Mouse (Mus musculus) macrophage (primary cell): ENCODE results near the gene Cbr3. TPM values are rescaled to one million over a fixed set of nuclear protein-coding genes. Genes with fewer than 3 reads are reported as not detected.

Experiments used
- H3K27ac ChIP-seq: fragments of 350-480 bp; formaldehyde crosslinking; 2 replicates; pipeline ENCODE4 v1.9.0; 2021
- H3K36me3 ChIP-seq: fragments of 350-480 bp; formaldehyde crosslinking; 2 replicates; pipeline ENCODE4 v1.9.0; 2021; ENCODE audit errors: inconsistent target
- H3K4me3 ChIP-seq: fragments of 350-480 bp; formaldehyde crosslinking; 2 replicates; pipeline ENCODE4 v1.9.0; 2021; ENCODE audit errors: inconsistent target
- H3K79me2 ChIP-seq: fragments of 350-480 bp; formaldehyde crosslinking; 2 replicates; pipeline ENCODE4 v1.9.0; 2021; ENCODE audit errors: inconsistent target
- WGBS: methylation state at CpG from one replicate; pipeline ENCODE4 v1.1.7; 2026; ENCODE audit warnings: inconsistent platforms; ENCODE audit not compliant: missing documents; 5-methylcytosine and 5-hydroxymethylcytosine counted together
- polyA plus RNA-seq: library from polyadenylated mRNA; stranded (reverse); fragments of 250-400 nt; gene quantifications from 3 replicates; pipeline ENCODE4 v1.2.4, GENCODE M21; 2018; ENCODE audit warnings: inconsistent platforms

Gene Cbr3
- polyA plus RNA-seq, 1 experiment from 2014 or later, result 9.0 TPM

DNA sequence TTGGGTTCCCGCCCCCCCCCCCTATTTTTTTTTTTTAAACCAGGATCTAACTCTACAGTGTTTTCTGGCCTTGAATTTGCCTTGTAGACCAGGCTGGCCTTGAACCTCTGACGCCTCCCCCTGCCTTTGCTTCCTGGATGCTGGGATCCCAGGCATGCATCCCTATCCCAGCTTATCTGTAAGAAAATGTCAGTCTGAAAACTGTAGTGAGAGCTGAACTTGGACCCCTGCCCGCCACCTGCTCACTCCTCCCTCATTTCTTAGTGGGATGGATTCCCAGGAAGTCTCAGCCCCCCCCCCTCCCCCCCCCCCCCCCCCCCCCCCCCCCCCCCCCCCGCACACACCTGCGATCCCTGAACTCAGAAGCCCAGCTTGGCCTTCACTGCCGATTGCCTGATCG lies 3.4 kb downstream of the Cbr3 start:
- 39% methylated on average over 3 of the region's 7 CpGs for WGBS
- Histone ChIP-seq H3K4me3 (no peak overlapping the region), H3K79me2 (no peaks in the 10 kb centered on the region), H3K27ac (no peak overlapping the region), H3K36me3 (no peaks in the 10 kb centered on the region)

DNA sequence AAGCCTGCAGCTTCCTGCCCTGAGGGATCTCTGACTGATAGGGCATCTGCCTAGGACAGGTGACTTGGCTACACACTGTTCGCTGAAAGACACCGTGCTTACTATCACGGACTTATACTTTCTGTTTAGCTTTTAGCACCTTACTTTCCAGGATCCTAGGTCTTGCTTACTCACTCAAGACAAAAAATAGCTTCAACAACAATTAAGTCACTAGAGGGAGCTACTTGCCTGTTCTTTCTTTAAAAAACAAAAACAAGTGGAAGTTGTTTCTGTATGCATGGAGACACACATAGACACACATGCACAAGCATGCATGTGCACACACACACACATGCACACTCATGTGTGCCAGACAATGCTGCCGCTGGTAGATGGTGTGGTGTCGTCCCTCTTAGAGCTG lies 3.9 kb downstream of the Cbr3 start:
- 30% methylated on average over 5 of the region's 5 CpGs for WGBS
- no peak overlapping the region for H3K4me3 ChIP-seq
- no peaks in the 10 kb centered on the region for H3K79me2 ChIP-seq
- no peaks in the 10 kb centered on the region for H3K36me3 ChIP-seq
- no peak overlapping the region for H3K27ac ChIP-seq

DNA sequence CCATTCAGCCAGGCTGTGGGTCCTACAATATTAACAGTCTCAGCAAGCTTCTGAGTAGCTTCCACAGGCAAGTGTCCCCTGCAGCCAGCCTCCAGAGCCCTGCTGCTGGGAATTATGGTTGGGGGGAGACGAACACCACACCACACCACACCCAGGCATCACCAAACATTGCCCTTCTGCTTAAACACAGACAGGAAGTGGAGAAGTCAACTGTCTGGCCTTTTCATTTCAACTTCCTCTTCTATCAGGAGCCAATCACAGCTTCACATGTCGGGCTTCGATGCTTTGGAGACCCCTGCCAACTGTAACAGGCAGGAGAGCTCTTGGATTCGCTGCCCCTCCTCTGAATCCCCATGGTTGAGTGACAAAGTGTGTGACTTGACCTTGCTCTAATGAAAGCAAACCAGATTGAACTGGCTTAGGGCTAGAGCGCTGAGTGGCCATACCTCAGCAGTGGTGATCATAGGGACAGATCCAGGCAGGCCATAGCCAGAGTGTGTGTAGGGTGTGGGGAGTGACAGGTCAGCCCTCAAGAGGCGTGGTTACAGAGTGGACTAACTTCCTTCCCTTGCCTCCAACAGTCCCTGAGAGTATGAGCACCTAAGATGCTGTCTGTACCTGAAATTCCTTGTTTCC lies 8.3 kb downstream of the Cbr3 start:
- Histone ChIP-seq H3K79me2 (no peaks in the 10 kb centered on the region), H3K4me3 (no peak overlapping the region), H3K36me3 (no peaks in the 10 kb centered on the region), H3K27ac (no peak overlapping the region)
- 40% methylated on average over 6 of the region's 6 CpGs for WGBS

DNA sequence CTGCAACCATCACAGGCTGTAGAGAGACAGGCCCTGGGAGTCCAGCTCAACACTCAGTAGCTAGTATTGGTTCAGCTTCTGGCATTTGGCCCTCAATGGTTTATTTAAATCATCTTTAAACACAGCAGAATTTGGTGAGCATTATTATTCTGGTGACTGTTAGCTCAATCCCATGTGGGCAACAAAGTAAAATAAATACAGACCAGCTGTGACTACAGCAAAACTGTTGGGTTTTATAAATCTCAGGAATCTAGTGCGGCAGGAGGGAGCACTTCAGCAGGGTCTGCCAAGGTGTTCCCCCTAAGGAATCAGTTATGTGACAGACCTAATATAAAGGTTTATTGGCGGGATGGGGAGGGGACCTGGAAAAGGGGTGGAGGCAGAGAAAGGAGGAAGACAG lies 9.7 kb downstream of the Cbr3 start:
- H3K4me3 ChIP-seq, result no peak overlapping the region
- H3K36me3 ChIP-seq, result no peaks in the 10 kb centered on the region
- H3K79me2 ChIP-seq, result no peaks in the 10 kb centered on the region
- H3K27ac ChIP-seq, result no peak overlapping the region
- WGBS, result 100% methylated on average over 1 of the region's 2 CpGs

DNA sequence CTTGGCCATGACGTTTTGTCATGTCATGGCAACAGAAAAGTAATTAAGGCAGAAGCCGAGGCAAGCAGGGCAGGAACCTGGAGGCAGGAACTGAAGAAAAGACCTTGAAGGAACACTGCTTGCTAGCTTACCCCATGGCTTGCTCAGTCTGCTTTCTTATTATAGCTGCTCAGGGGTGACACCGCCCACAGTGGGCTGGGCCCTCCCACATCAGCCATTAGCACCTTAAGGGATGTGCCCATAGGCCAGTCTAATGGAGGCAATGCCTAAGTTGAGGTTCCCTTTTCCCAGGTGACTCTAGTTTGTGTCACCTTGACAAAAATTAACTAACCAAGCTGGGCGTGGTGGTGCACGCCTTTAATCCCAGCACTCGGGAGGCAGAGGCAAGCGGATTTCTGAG lies 24.1 kb downstream of the Cbr3 start:
- no peak overlapping the region for H3K4me3 ChIP-seq
- 96% methylated on average over 4 of the region's 7 CpGs for WGBS
- no peaks in the 10 kb centered on the region for H3K36me3 ChIP-seq
- no peaks in the 10 kb centered on the region; the same call in 1 of the 2 replicates for H3K79me2 ChIP-seq
- H3K27ac ChIP-seq, result no peak overlapping the region

DNA sequence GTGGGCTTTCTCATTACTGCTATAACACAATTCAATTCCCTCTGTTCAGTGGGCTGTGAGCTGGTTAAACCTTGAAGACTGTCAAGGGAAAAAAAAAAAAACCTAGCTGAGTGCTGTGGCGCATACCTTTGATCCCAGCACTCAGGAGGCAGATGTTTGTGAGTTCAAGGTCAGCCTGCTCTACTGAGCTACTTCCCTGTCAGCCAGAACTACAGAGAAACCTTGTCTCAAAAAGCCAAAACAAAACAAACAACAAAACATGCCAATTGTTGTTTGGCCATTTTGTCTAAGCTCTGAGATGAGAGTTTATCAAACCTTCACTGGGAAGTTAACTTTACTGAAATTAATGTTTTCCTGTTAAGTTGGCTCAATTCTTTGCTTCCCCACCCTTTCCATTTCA lies 26.2 kb downstream of the Cbr3 start:
- Histone ChIP-seq H3K27ac (no peak overlapping the region), H3K4me3 (no peak overlapping the region), H3K79me2 (peaks cover 18% of the 10 kb centered on the region; the same call in 1 of the 2 replicates), H3K36me3 (no peaks in the 10 kb centered on the region)
- 94% methylated on average over 1 of the region's 1 CpGs for WGBS

DNA sequence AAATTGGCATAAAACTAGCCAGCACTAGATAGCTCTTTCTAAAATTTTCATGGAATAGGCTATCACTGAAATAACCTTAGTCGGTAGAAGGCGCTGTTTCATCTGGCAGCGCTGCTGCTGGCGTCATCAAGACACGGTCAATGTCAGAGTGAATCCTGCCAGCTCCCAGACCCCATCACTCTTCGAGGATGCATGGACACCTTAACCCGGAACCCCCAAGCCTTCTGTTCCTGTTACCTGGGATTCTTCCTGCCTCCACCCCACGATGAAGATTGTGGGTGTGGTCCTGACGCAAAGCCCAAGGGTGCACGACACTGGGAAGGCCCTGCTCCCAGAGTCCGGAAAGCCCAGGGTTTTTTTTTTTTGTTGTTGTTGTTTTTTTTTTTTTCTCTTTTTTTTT lies 27.9 kb downstream of the Cbr3 start:
- H3K27ac ChIP-seq, result 0 out of 2 replicates have a peak overlapping the region, but pooled peaks have one; percentile 12
- WGBS, result under 1% methylated on average over 10 of the region's 11 CpGs
- H3K4me3 ChIP-seq, result peak overlapping the region; percentile 46
- H3K79me2 ChIP-seq, result peaks cover 30% of the 10 kb centered on the region; the same call in 1 of the 2 replicates
- H3K36me3 ChIP-seq, result peaks cover 1% of the 10 kb centered on the region; the same call in 1 of the 2 replicates

DNA sequence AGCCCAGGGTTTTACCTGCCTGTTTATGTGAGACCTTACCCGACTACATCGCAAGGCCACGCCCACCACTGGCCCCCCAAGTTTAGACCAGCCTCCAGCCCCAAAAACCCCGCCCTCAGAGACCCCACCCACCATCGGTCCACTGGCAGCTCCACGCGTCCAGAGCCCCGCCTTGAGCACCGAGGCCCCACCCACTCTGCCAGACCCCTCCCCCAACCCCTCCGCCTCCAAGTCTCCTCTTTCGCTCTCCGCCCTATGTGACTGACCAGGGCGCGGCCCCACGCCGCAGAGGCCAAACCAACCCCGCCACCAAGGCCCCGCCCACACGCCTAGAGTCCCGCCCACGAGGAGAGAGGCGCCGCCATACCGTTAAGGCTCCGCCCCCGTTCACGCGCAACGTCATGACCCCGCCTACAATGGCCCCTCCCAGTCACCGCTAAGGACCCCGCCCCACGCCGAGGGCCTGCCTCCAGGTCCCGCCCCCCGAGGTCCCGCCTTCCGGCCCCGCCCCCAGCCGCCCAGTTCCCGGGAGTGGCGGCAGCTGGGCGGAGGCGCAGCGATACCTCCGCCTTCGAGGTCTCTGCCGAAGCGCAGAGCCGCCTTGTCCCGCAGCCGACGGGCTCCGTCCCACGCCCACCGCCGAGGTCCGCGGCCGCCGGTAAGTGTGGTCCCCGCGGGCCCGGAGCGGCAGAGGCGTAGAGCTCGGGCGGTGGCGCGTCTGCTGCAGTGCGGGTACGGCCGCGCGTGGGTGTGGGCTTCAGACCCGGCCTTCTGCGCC lies 28.6 kb downstream of the Cbr3 start, which contains the start of gene Dop1b:
TSS of gene Dop1b (plus strand) at position 494 of the 778 bp plus-strand sequence.
- Histone ChIP-seq H3K4me3 (peak within 1 kb of the TSS; percentile 48), H3K36me3 (peaks cover 7% of the 10 kb centered on the region), H3K79me2 (peaks cover 30% of the 10 kb centered on the region; the same call in 1 of the 2 replicates), H3K27ac (0 out of 2 replicates have a peak within 1 kb of the TSS, but pooled peaks have one; percentile 12)
- under 1% methylated on average over 72 of the region's 77 CpGs for WGBS

DNA sequence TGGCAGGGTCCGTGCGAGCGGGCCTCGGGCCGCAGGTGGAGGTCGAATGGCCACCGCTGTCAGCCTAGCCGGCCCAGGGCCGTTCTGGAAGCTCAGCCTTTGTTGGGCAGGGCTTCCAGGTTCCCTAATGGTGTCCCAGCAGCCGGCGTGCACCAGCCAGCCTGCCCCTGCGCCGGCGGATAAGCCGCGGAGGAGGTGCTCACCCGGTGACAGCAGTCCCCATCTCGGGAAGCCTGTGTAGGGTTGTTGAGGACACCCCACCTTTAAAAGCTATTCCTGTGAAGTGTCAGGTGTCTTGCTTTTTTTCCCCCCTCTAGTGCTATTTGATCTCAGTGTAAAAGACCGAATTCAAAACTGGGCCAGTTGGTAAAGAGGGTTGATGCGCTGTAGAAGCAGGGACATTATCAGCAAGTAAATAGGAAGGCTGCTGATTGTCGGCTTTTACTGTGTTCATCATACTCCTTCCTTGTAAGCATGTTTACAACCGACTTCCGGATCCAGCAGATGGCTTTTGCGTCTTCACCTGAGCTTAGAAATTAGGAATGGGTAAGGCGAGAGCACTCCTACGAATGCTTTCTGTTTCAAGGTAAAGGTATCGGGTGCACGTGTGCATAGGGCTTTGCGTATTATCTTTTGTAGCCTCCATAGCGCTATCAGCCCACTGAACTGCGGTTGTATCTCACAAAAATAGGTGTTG lies 29.3 kb downstream of the Cbr3 start:
- peaks cover 30% of the 10 kb centered on the region; the same call in 1 of the 2 replicates for H3K79me2 ChIP-seq
- H3K27ac ChIP-seq, result no peak overlapping the region
- peaks cover 15% of the 10 kb centered on the region for H3K36me3 ChIP-seq
- 10% methylated on average over 31 of the region's 31 CpGs for WGBS
- peak overlapping the region; percentile 48 for H3K4me3 ChIP-seq

DNA sequence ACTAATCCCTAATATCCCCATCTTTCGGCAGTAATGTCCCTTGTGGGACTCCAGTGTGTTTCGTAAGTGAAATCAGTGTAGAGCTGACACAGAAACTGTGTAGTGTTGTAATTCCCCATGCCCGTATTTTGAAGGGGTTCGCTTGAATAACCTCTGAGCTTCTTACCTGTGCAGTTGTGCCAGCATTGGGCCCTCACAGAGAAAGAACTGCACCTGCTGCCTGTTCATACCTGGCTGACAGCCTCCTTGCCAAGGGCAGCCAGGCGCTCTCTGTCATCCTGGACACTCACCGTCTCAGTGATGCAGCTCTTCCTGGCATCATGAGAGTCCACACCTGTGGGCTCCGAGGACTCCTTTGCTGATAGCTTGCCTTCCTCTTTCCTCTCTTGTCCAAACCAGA lies 30.0 kb downstream of the Cbr3 start:
- H3K36me3 ChIP-seq, result peaks cover 21% of the 10 kb centered on the region
- peak overlapping the region; percentile 48 for H3K4me3 ChIP-seq
- H3K27ac ChIP-seq, result no peak overlapping the region
- peaks cover 30% of the 10 kb centered on the region; the same call in 1 of the 2 replicates for H3K79me2 ChIP-seq
- WGBS, result 77% methylated on average over 6 of the region's 7 CpGs

DNA sequence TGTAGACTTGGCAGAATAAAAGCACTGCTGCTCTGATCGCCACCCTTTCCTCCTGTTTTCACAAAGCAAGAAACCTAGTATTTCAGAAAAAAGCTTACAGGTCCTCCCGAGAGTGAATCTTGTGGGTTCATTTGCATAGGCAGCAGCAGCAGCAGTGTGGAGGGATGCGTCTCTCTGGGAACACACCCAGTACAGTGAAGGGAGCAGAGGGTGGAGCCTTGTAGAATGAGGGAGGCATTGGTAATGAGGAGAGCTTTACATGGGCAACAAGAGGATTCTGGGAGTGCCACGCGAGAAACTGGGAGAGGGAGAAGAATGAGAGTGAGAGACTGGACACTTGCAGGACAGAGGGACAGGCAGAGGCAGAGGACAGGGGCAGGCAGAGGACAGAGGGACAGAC lies 31.4 kb downstream of the Cbr3 start:
- Histone ChIP-seq H3K27ac (no peak overlapping the region), H3K79me2 (peaks cover 33% of the 10 kb centered on the region; the same call in 1 of the 2 replicates), H3K4me3 (no peak overlapping the region), H3K36me3 (peaks cover 25% of the 10 kb centered on the region)
- 82% methylated on average over 5 of the region's 5 CpGs for WGBS

DNA sequence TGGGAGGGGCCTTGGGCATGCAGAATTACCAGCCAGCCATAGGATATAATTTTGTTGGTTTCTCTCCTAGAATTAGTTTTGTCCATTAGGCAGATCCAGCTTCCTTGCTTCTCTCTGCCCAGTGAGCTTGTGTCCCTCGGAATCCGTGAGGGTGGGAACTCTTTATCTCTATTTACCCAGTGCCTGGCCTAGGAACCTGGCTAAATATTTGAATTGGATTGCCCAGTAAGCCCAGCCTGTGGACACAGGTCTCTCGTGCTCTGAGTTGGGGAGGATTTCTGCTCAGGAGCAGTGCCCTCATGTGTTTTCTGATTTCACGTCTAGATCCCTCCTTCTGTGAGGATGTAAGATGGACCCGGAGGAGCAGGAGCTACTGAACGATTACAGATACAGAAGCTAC lies 32.8 kb downstream of the Cbr3 start:
- Histone ChIP-seq H3K36me3 (peaks cover 25% of the 10 kb centered on the region), H3K79me2 (peaks cover 43% of the 10 kb centered on the region; the same call in 1 of the 2 replicates), H3K27ac (no peak overlapping the region), H3K4me3 (no peak overlapping the region)
- WGBS, result 96% methylated on average over 6 of the region's 6 CpGs

DNA sequence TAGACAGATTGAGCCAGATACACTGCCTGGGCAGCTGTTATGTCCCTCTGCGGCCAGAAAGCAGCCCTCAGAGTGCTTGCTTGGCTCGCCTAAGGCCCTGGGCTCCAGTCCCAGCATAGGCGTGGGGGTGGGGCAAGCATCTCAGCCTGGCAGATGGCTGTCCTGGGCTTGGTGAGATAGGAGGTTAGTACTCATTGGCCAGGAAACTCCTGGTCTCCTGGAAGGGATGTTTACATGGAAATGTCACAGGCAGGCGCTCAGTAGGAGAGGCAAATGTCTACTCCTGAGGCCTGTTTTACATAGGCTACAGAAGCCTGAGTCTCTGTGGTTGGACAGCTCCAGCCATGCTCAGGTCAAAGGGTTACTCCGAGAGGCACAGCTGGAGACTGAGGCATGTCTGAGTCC lies 34.3 kb downstream of the Cbr3 start:
- H3K79me2 ChIP-seq, result peaks cover 43% of the 10 kb centered on the region; the same call in 1 of the 2 replicates
- no peak overlapping the region for H3K4me3 ChIP-seq
- H3K36me3 ChIP-seq, result peaks cover 25% of the 10 kb centered on the region
- no peak overlapping the region for H3K27ac ChIP-seq
- WGBS, result 91% methylated on average over 4 of the region's 5 CpGs

DNA sequence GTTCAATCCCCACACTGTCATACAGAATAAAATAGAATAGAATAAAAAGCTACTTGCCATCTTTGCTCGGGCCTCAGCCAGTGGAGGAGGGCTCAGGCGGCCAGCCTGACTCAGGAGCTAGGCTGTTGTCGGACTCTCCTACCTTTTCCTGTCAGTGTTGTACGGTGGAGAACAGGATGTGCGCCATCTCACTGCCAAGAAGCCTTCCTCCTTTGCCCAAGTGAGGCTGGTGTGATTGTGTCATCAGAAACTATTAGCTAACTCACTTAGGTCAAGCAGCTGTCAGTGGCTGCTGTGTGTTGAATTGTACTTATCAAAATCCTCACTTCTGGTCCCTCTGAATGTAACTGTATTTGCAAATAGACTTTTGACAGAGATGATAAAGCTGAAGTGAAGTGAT lies 38.8 kb downstream of the Cbr3 start:
- 5% methylated on average over 5 of the region's 5 CpGs for WGBS
- Histone ChIP-seq H3K4me3 (no peak overlapping the region), H3K36me3 (peaks cover 24% of the 10 kb centered on the region; the same call in 1 of the 2 replicates), H3K27ac (no peak overlapping the region), H3K79me2 (peaks cover 30% of the 10 kb centered on the region; the same call in 1 of the 2 replicates)
